Mouse (Mus musculus): ENCODE data around the gene Vmn1r111. TPM values are rescaled to one million over a fixed set of nuclear protein-coding genes. Genes with fewer than 3 reads are reported as not detected.

Gene Vmn1r111
- not detected for polyA plus RNA-seq (2017; shearing (Covaris generic))

GRCm38 (mm10) chr7:20703116-20703515 lies at the start of gene Vmn1r111:
Gene Vmn1r111 (minus strand): TSS chr7:20703216.

GRCm38 (mm10) chr7:20730524-20730923 lies 27.5 kb upstream of the Vmn1r111 start, which contains the start of gene Gm10668:
Gene Gm10668 (minus strand): TSS chr7:20730624.

GRCm38 (mm10) chr7:20668618-20669017 lies 34.4 kb downstream of the Vmn1r111 start, which contains the start of gene Vmn1r107:
Gene Vmn1r107 (plus strand): TSS chr7:20668918.

Other genes with a start within 250 kb of the Vmn1r111 start
- gene Gm10670, start 228.3 kb downstream of the Vmn1r111 start, polyA plus RNA-seq (2017; shearing (Covaris generic)) = not detected
- not detected for gene Vmn1r103, start 192.7 kb downstream of the Vmn1r111 start, polyA plus RNA-seq (2017; shearing (Covaris generic))
- not detected for gene Vmn1r104, start 169.4 kb downstream of the Vmn1r111 start, polyA plus RNA-seq (2017; shearing (Covaris generic))
- not detected for gene Gm5726, start 157.5 kb downstream of the Vmn1r111 start, polyA plus RNA-seq (2017; shearing (Covaris generic))
- gene Gm4141, start 127.0 kb downstream of the Vmn1r111 start, polyA plus RNA-seq (2017; shearing (Covaris generic)) = not detected
- gene Gm4513, start 104.2 kb downstream of the Vmn1r111 start, polyA plus RNA-seq (2017; shearing (Covaris generic)) = under 1 TPM in 1 of 2 experiments, not detected in 1; 0.36 TPM
- gene Vmn1r107, start 34.3 kb downstream of the Vmn1r111 start, polyA plus RNA-seq (2017; shearing (Covaris generic)) = under 1 TPM; 0.27 to 0.29 TPM
- under 1 TPM in 1 of 2 experiments, not detected in 1; 0.27 TPM for gene Gm10668, start 27.4 kb upstream of the Vmn1r111 start, polyA plus RNA-seq (2017; shearing (Covaris generic))
- gene Vmn1r112, start 68.0 kb upstream of the Vmn1r111 start, polyA plus RNA-seq (2017; shearing (Covaris generic)) = not detected
- gene Vmn1r113, start 84.1 kb upstream of the Vmn1r111 start, polyA plus RNA-seq (2017; shearing (Covaris generic)) = not detected
- not detected for gene Vmn1r114, start 109.0 kb upstream of the Vmn1r111 start, polyA plus RNA-seq (2017; shearing (Covaris generic))
- gene Vmn1r115, start 141.8 kb upstream of the Vmn1r111 start, polyA plus RNA-seq (2017; shearing (Covaris generic)) = not detected
- gene Vmn1r116, start 169.0 kb upstream of the Vmn1r111 start, polyA plus RNA-seq (2017; shearing (Covaris generic)) = not detected
- not detected for gene Vmn1r117, start 180.9 kb upstream of the Vmn1r111 start, polyA plus RNA-seq (2017; shearing (Covaris generic))
- gene Vmn1r118, start 209.1 kb upstream of the Vmn1r111 start, polyA plus RNA-seq (2017; shearing (Covaris generic)) = not detected

All from activated CD4-positive, CD25-positive, alpha-beta regulatory T cell (primary cell).